Mouse (Mus musculus): ENCODE results near the gene Ccdc102a. TPM values are rescaled to one million over a fixed set of nuclear protein-coding genes. Genes with fewer than 3 reads are reported as not detected.
A peak's percentile ranks its signal among the peaks of the same experiment; 100 is the strongest.

Gene Ccdc102a
- polyA plus RNA-seq, 1 experiment from 2014 or later = 8.1 TPM

DNA sequence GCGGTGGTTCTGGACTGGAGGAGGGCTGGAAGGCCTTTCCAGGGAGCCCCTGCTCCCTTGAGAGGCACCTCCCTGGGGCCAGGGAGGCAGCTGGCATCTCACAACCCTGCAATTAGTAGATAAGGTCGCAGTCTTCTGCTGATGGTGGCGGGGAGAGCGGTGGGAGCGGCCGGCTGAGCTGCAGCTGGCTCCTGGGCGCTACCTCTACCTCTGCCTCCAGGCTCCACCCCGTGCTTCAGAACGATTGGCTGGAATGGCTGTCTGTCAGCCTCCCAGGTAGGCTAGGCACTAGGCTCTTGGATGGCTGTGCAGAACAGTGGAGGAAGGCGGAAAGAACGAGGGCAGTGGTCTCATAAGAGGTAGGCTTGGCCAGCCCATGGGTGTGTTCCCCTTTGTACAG lies 18.6 kb downstream of the Ccdc102a start:
- H3K27ac ChIP-seq (replicated peaks) = 0 out of 2 replicates have a peak overlapping the region, but pooled peaks have one; percentile 15
- H3K4me2 ChIP-seq = peak overlapping the region; percentile 21; the same call in 1 of the 2 replicates
- H3K9ac ChIP-seq = 0 out of 2 replicates have a peak overlapping the region, but pooled peaks have one; percentile 12
- H3K4me3 ChIP-seq = no peak overlapping the region
- H3K36me3 ChIP-seq = no peaks in the 10 kb centered on the region
- WGBS = 15% methylated on average over 11 of the region's 11 CpGs
- H3K9me3 ChIP-seq = no peaks in the 10 kb centered on the region
- peaks cover 39% of the 10 kb centered on the region for H3K4me1 ChIP-seq (replicated peaks)
- no peaks in the 10 kb centered on the region for H3K27me3 ChIP-seq
- 0 out of 2 replicates have a peak, but pooled peaks have one; percentile 13 for ATAC-seq (ENCODE audit: low read depth)

DNA sequence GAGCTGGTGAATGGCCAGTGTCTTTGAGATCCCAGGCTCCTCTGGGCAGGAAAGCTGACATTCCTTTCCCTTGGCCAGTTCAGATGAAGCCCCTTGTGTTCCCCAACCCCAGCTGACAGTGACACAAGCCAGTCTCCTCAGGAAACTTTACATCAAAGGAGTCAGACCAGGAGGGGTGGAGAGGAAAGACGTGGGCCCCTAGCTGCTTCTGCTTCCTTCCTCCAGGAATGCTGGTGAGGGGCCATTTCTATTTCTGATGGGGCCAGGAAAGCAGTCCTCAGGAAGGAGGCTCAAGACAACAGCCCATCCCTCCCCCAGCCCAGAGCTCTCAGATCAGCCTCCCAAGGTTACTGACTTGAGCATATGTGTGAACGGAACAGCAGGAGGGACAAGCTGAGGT lies 25.0 kb downstream of the Ccdc102a start:
- Histone ChIP-seq H3K9ac (no peak overlapping the region), H3K4me1 (replicated peaks) (peaks cover 6% of the 10 kb centered on the region), H3K9me3 (no peaks in the 10 kb centered on the region), H3K4me3 (no peak overlapping the region), H3K27me3 (peaks cover 3% of the 10 kb centered on the region; the same call in 1 of the 2 replicates), H3K4me2 (no peak overlapping the region), H3K27ac (replicated peaks) (no peak overlapping the region), H3K36me3 (no peaks in the 10 kb centered on the region)
- no peak for ATAC-seq (ENCODE audit: low read depth)
- 54% methylated on average over 2 of the region's 2 CpGs for WGBS

- H3K27me3 ChIP-seq = peaks cover 3% of the 10 kb centered on the region; the same call in 1 of the 2 replicates
- H3K4me2 ChIP-seq = no peak overlapping the region
- no peak overlapping the region for H3K4me3 ChIP-seq
- no peaks in the 10 kb centered on the region for H3K9me3 ChIP-seq
- no peak overlapping the region for H3K9ac ChIP-seq
- H3K27ac ChIP-seq (replicated peaks) = no peak overlapping the region
- ATAC-seq (ENCODE audit: low read depth) = no peak
- 42% methylated on average over 14 of the region's 14 CpGs for WGBS
- no peaks in the 10 kb centered on the region for H3K4me1 ChIP-seq (replicated peaks)
- H3K36me3 ChIP-seq = no peaks in the 10 kb centered on the region
Measured at GRCm38 (mm10) chr8:94888383-94889036, 29.4 kb downstream of the Ccdc102a start.

DNA sequence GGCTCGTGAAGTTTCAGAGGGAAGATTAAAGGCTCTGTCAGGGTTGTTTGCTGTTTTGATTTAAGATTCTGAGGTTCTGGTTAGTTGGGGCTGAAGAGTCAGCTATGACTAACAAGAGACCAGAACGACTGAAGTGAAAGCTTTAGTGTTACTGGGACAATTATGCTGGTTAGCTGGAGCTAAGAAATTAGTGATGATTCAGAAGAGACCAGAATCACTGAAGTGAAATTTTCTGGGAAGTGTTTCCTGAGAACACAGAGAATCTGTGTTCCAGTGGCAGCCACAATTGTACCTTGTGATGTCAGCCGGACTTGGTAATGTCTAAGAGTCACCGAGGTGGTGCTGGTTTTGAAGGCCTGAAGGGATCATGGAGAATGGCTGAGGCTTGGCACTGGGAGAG lies 37.2 kb downstream of the Ccdc102a start:
- no peak overlapping the region for H3K4me2 ChIP-seq
- H3K4me3 ChIP-seq = no peak overlapping the region
- WGBS = 87% methylated on average over 4 of the region's 4 CpGs
- no peaks in the 10 kb centered on the region for H3K36me3 ChIP-seq
- no peaks in the 10 kb centered on the region for H3K9me3 ChIP-seq
- H3K27ac ChIP-seq (replicated peaks) = no peak overlapping the region
- no peak for ATAC-seq (ENCODE audit: low read depth)
- no peak overlapping the region for H3K9ac ChIP-seq
- no peaks in the 10 kb centered on the region for H3K27me3 ChIP-seq
- H3K4me1 ChIP-seq (replicated peaks) = peaks cover 8% of the 10 kb centered on the region

GRCm38 (mm10) chr8:94876820-94877219 lies 41.1 kb downstream of the Ccdc102a start:
- ATAC-seq (ENCODE audit: low read depth) = no peak
- Histone ChIP-seq H3K4me2 (no peak overlapping the region; the same call in 1 of the 2 replicates), H3K27me3 (peaks cover 23% of the 10 kb centered on the region), H3K27ac (replicated peaks) (no peak overlapping the region), H3K36me3 (no peaks in the 10 kb centered on the region), H3K9ac (no peak overlapping the region), H3K4me1 (replicated peaks) (peaks cover 41% of the 10 kb centered on the region), H3K9me3 (no peaks in the 10 kb centered on the region), H3K4me3 (no peak overlapping the region)
- WGBS = 41% methylated on average over 3 of the region's 3 CpGs

DNA sequence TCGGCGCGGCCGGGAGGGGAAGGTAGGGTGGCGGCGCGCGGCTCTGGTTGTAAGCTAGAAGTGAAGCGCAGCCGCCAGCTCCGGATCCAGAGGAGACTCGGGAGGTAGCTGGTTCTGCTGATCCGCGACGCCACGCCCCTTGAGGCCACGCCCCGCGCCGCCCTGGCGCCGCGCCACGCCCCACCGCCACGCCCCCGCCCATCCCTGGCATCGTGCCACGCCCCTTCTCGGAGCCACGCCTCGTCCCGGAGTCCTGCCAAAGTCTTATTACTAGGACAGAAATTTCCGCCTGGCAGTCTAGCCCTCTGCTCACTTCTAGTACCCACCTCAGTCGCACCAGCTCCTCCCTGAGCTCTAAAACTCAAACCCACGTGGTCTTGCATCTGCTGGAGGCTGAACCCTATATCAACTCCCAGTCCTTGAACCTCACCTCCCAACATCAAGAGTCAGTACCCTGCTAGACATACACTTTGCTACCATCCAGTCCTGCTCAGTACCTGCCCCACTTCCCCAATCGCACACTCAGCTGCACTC lies 41.6 kb downstream of the Ccdc102a start, which contains the start of gene Dok4:
Gene Dok4, minus strand, starts transcription at position 134 of the 534 bp plus-strand sequence.
- H3K9ac ChIP-seq = peak within 1 kb of the TSS; percentile 77
- WGBS = 1% methylated on average over 19 of the region's 37 CpGs
- peaks cover 46% of the 10 kb centered on the region for H3K4me1 ChIP-seq (replicated peaks)
- peak within 1 kb of the TSS; percentile 57 for H3K4me3 ChIP-seq
- H3K4me2 ChIP-seq = peak within 1 kb of the TSS; percentile 94
- no peaks in the 10 kb centered on the region for H3K36me3 ChIP-seq
- H3K9me3 ChIP-seq = no peaks in the 10 kb centered on the region
- peaks cover 23% of the 10 kb centered on the region for H3K27me3 ChIP-seq
- peak; percentile 62 for ATAC-seq (ENCODE audit: low read depth)
- peak within 1 kb of the TSS; percentile 63; the same call in 1 of the 2 replicates for H3K27ac ChIP-seq (replicated peaks)

- Histone ChIP-seq H3K36me3 (no peaks in the 10 kb centered on the region), H3K9ac (peak overlapping the region; percentile 77), H3K4me3 (peak overlapping the region; percentile 57), H3K4me2 (peak overlapping the region; percentile 94), H3K27ac (replicated peaks) (peak overlapping the region; percentile 63; the same call in 1 of the 2 replicates), H3K9me3 (no peaks in the 10 kb centered on the region), H3K4me1 (replicated peaks) (peaks cover 48% of the 10 kb centered on the region), H3K27me3 (peaks cover 23% of the 10 kb centered on the region)
- ATAC-seq (ENCODE audit: low read depth) = peak; percentile 3; the same call in 1 of the 2 replicates
- WGBS = 1% methylated on average over 17 of the region's 20 CpGs
Measured at GRCm38 (mm10) chr8:94875871-94876150, 42.1 kb downstream of the Ccdc102a start.

- H3K9me3 ChIP-seq = no peaks in the 10 kb centered on the region
- peak overlapping the region; percentile 57 for H3K4me3 ChIP-seq
- H3K9ac ChIP-seq = peak overlapping the region; percentile 77
- peaks cover 53% of the 10 kb centered on the region for H3K4me1 ChIP-seq (replicated peaks)
- H3K36me3 ChIP-seq = no peaks in the 10 kb centered on the region
- H3K4me2 ChIP-seq = peak overlapping the region; percentile 94
- H3K27me3 ChIP-seq = peaks cover 23% of the 10 kb centered on the region
- H3K27ac ChIP-seq (replicated peaks) = peak overlapping the region; percentile 63; the same call in 1 of the 2 replicates
- 17% methylated on average over 17 of the region's 17 CpGs for WGBS
- ATAC-seq (ENCODE audit: low read depth) = no peak
Measured at GRCm38 (mm10) chr8:94875096-94875870, 42.6 kb downstream of the Ccdc102a start.

DNA sequence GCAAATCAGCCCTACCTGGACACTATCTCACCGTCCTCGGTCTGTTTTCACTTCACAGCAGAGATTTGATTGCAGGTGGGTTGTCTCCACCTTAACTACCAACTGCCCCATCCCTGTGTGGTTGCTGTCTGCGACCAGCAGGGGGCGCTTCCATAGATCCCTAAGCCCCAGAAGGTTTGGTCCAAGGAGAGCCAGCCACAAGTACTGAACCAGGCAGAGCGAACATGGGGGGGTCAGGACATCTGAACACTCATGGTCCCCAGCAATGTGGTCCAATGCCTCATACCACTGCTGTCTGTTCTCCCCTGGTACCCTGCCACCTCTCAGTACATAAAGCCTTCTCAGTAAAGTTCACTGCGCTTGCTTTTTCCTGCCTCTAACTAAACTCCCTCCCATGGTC lies 43.5 kb downstream of the Ccdc102a start:
- 13% methylated on average over 6 of the region's 6 CpGs for WGBS
- Histone ChIP-seq H3K4me3 (peak overlapping the region; percentile 57), H3K9ac (peak overlapping the region; percentile 77), H3K4me2 (peak overlapping the region; percentile 94), H3K4me1 (replicated peaks) (peaks cover 62% of the 10 kb centered on the region), H3K27ac (replicated peaks) (no peak overlapping the region), H3K27me3 (peaks cover 23% of the 10 kb centered on the region), H3K36me3 (no peaks in the 10 kb centered on the region), H3K9me3 (no peaks in the 10 kb centered on the region)
- no peak for ATAC-seq (ENCODE audit: low read depth)

DNA sequence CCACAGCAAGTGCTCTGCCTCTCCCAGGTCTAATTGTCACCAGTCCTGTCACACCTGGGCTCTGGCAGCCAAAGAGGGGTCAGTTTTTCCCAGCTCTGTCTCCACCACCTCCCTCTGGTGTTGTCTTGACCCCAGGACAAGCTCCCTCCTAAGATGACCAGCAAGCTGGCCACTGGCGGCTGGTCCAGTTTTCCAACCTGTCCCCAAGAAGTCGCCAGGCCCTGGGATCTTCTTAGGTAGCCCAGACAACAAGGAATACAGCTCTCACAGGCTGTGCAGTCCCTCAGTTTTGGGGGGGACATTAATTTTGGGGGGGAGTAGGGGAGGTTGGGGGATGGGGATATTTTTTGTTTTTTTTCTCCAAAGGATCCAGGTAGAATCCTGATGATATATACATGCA lies 45.3 kb downstream of the Ccdc102a start:
- Histone ChIP-seq H3K4me2 (peak overlapping the region; percentile 94), H3K4me3 (no peak overlapping the region), H3K9ac (peak overlapping the region; percentile 89; the same call in 1 of the 2 replicates), H3K4me1 (replicated peaks) (peaks cover 80% of the 10 kb centered on the region), H3K9me3 (no peaks in the 10 kb centered on the region), H3K27ac (replicated peaks) (peak overlapping the region; percentile 69), H3K36me3 (peaks cover 1% of the 10 kb centered on the region; the same call in 1 of the 2 replicates), H3K27me3 (peaks cover 23% of the 10 kb centered on the region)
- no peak for ATAC-seq (ENCODE audit: low read depth)
- 72% methylated on average over 2 of the region's 2 CpGs for WGBS

- Histone ChIP-seq H3K9ac (peak overlapping the region; percentile 89), H3K4me3 (no peak overlapping the region), H3K27ac (replicated peaks) (peak overlapping the region; percentile 69), H3K9me3 (no peaks in the 10 kb centered on the region), H3K36me3 (peaks cover 5% of the 10 kb centered on the region), H3K4me1 (replicated peaks) (peaks cover 83% of the 10 kb centered on the region), H3K4me2 (peak overlapping the region; percentile 94), H3K27me3 (peaks cover 23% of the 10 kb centered on the region)
- no peak for ATAC-seq (ENCODE audit: low read depth)
- 25% methylated on average over 3 of the region's 3 CpGs for WGBS
Measured at GRCm38 (mm10) chr8:94872156-94872555, 45.7 kb downstream of the Ccdc102a start.

All from neural tube, embryonic 13.5 days (tissue).